Mouse (Mus musculus) stomach, embryonic 15.5 days (tissue): ENCODE data around the gene Map3k14. TPM values are rescaled to one million over a fixed set of nuclear protein-coding genes. Genes with fewer than 3 reads are reported as not detected.
A peak's percentile ranks its signal among the peaks of the same experiment; 100 is the strongest.

Source experiments
- ATAC-seq: fragments of 200-750 bp; cut with Nextera tagmentation; 2 replicates; pipeline ENCODE4 v1.8.0; 2017; ENCODE audit warnings: low read depth, moderate number of reproducible peaks, moderate TSS enrichment; ENCODE audit not compliant: insufficient read depth, low FRiP score
- H3K27ac ChIP-seq: fragments of 300-500 bp; sonication (generic); 2 replicates; pipeline ENCODE4 v1.5.1; 2015; ENCODE audit warnings: mild to moderate bottlenecking, inconsistent platforms
- H3K27me3 ChIP-seq: fragments of 300-500 bp; sonication (generic); replicated peaks from 2 replicates; pipeline ENCODE4 v1.6.1; 2015; ENCODE audit warnings: inconsistent platforms
- H3K36me3 ChIP-seq: fragments of 300-500 bp; sonication (generic); 2 replicates; pipeline ENCODE4 v1.6.1; 2015; ENCODE audit warnings: inconsistent platforms
- H3K4me1 ChIP-seq: fragments of 300-500 bp; sonication (generic); 2 replicates; pipeline ENCODE4 v1.6.1; 2015; ENCODE audit warnings: inconsistent platforms
- H3K4me2 ChIP-seq: fragments of 300-500 bp; sonication (generic); 2 replicates; pipeline ENCODE4 v1.6.1; 2015; ENCODE audit warnings: mild to moderate bottlenecking, inconsistent platforms
- H3K4me3 ChIP-seq: fragments of 300-500 bp; sonication (generic); replicated peaks from 2 replicates; pipeline ENCODE4 v1.5.1; 2015; ENCODE audit warnings: inconsistent platforms
- H3K9ac ChIP-seq: fragments of 300-500 bp; sonication (generic); 2 replicates; pipeline ENCODE4 v1.6.1; 2015; ENCODE audit warnings: inconsistent platforms
- H3K9me3 ChIP-seq: fragments of 300-500 bp; sonication (generic); 2 replicates; pipeline ENCODE4 v1.6.1; 2016; ENCODE audit warnings: inconsistent platforms
- WGBS: fragments of 180-500 bp; shearing (Covaris S2); methylation state at CpG from one replicate; pipeline ENCODE4 v1.1.7; 2015; 5-methylcytosine and 5-hydroxymethylcytosine counted together
- polyA plus RNA-seq: library from polyadenylated mRNA; unstranded; fragments of >200 nt; fragmentation: Nextera tagmentation; extraction: Ambion mirVana; gene quantifications from 2 replicates; pipeline ENCODE4 v1.2.1, GENCODE M21; 2015

Map3k14 gene
- polyA plus RNA-seq, 1 experiment from 2014 or later: 3.6 TPM

GRCm38 (mm10) chr11:103219259-103219658, 48.0 kb downstream of the Map3k14 start:
- no peak overlapping the region for H3K4me2 ChIP-seq
- WGBS: 81% methylated on average over 5 of the region's 5 CpGs
- no peak for ATAC-seq
- no peak overlapping the region for H3K27ac ChIP-seq
- H3K27me3 ChIP-seq: no peaks in the 10 kb centered on the region
- H3K4me3 ChIP-seq: no peak overlapping the region
- peaks cover 7% of the 10 kb centered on the region for H3K4me1 ChIP-seq
- peaks cover 12% of the 10 kb centered on the region for H3K36me3 ChIP-seq
- H3K9me3 ChIP-seq: no peaks in the 10 kb centered on the region
- no peak overlapping the region for H3K9ac ChIP-seq

- Histone ChIP-seq H3K36me3 (peaks cover 6% of the 10 kb centered on the region; the same call in 1 of the 2 replicates), H3K27ac (no peak overlapping the region; the same call in 1 of the 2 replicates), H3K9ac (no peak overlapping the region), H3K27me3 (no peaks in the 10 kb centered on the region), H3K9me3 (no peaks in the 10 kb centered on the region), H3K4me3 (peak overlapping the region; percentile 45), H3K4me1 (peaks cover 7% of the 10 kb centered on the region), H3K4me2 (peak overlapping the region; percentile 90)
- ATAC-seq: no peak
- 27% methylated on average over 6 of the region's 6 CpGs for WGBS
Observed at GRCm38 (mm10) chr11:103218517-103218901, 48.8 kb downstream of the Map3k14 start.

- under 1% methylated on average over 45 of the region's 45 CpGs for WGBS
- H3K9ac ChIP-seq: no peak within 1 kb of the TSS; the same call in 1 of the 2 replicates
- H3K36me3 ChIP-seq: peaks cover 5% of the 10 kb centered on the region; the same call in 1 of the 2 replicates
- peak within 1 kb of the TSS; percentile 45 for H3K4me3 ChIP-seq
- no peaks in the 10 kb centered on the region for H3K27me3 ChIP-seq
- ATAC-seq: peak; percentile 70
- H3K27ac ChIP-seq: peak within 1 kb of the TSS; percentile 60; the same call in 1 of the 2 replicates
- no peaks in the 10 kb centered on the region for H3K9me3 ChIP-seq
- peaks cover 7% of the 10 kb centered on the region for H3K4me1 ChIP-seq
- H3K4me2 ChIP-seq: peak within 1 kb of the TSS; percentile 90
Observed at GRCm38 (mm10) chr11:103217790-103218516, 49.3 kb downstream of the Map3k14 start, which contains the start of gene Spata32. Spata32 (minus strand) TSS chr11:103218432.

- peaks cover 7% of the 10 kb centered on the region for H3K4me1 ChIP-seq
- no peaks in the 10 kb centered on the region for H3K36me3 ChIP-seq
- H3K9me3 ChIP-seq: no peaks in the 10 kb centered on the region
- no peak overlapping the region for H3K27ac ChIP-seq
- no peak overlapping the region for H3K9ac ChIP-seq
- H3K4me2 ChIP-seq: no peak overlapping the region
- no peaks in the 10 kb centered on the region for H3K27me3 ChIP-seq
- no peak overlapping the region for H3K4me3 ChIP-seq
- 69% methylated on average over 1 of the region's 1 CpGs for WGBS
- no peak for ATAC-seq
Observed at GRCm38 (mm10) chr11:103215355-103215754, 51.9 kb downstream of the Map3k14 start.

GRCm38 (mm10) chr11:103213712-103214111, 53.6 kb downstream of the Map3k14 start:
- Histone ChIP-seq H3K36me3 (no peaks in the 10 kb centered on the region), H3K4me1 (peaks cover 7% of the 10 kb centered on the region), H3K27me3 (no peaks in the 10 kb centered on the region), H3K4me3 (no peak overlapping the region), H3K27ac (no peak overlapping the region), H3K4me2 (no peak overlapping the region), H3K9ac (no peak overlapping the region), H3K9me3 (no peaks in the 10 kb centered on the region)
- ATAC-seq: no peak
- 79% methylated on average over 5 of the region's 5 CpGs for WGBS

GRCm38 (mm10) chr11:103210291-103210690, 57.0 kb downstream of the Map3k14 start:
- H3K9ac ChIP-seq: no peak overlapping the region
- no peak for ATAC-seq
- no peak overlapping the region for H3K27ac ChIP-seq
- no peak overlapping the region for H3K4me3 ChIP-seq
- no peaks in the 10 kb centered on the region for H3K36me3 ChIP-seq
- no peaks in the 10 kb centered on the region for H3K9me3 ChIP-seq
- WGBS: 61% methylated on average over 8 of the region's 8 CpGs
- H3K4me2 ChIP-seq: no peak overlapping the region
- no peaks in the 10 kb centered on the region for H3K4me1 ChIP-seq
- H3K27me3 ChIP-seq: no peaks in the 10 kb centered on the region

- WGBS: 93% methylated on average over 3 of the region's 3 CpGs
- Histone ChIP-seq H3K36me3 (no peaks in the 10 kb centered on the region), H3K9me3 (no peaks in the 10 kb centered on the region), H3K27me3 (no peaks in the 10 kb centered on the region), H3K27ac (no peak within 1 kb of the TSS), H3K9ac (no peak within 1 kb of the TSS), H3K4me1 (no peaks in the 10 kb centered on the region), H3K4me3 (no peak within 1 kb of the TSS), H3K4me2 (no peak within 1 kb of the TSS)
- no peak for ATAC-seq
Observed at GRCm38 (mm10) chr11:103208458-103208857, 58.8 kb downstream of the Map3k14 start, which contains the start of gene 1700023F06Rik. 1700023F06Rik (minus strand) TSS chr11:103208558.

- H3K27me3 ChIP-seq: no peaks in the 10 kb centered on the region
- H3K36me3 ChIP-seq: no peaks in the 10 kb centered on the region
- H3K9ac ChIP-seq: no peak overlapping the region
- H3K4me2 ChIP-seq: no peak overlapping the region
- 89% methylated on average over 6 of the region's 6 CpGs for WGBS
- no peak overlapping the region for H3K4me3 ChIP-seq
- no peak overlapping the region for H3K27ac ChIP-seq
- no peak for ATAC-seq
- H3K4me1 ChIP-seq: peaks cover 7% of the 10 kb centered on the region
- H3K9me3 ChIP-seq: no peaks in the 10 kb centered on the region
Observed at GRCm38 (mm10) chr11:103206203-103206602, 61.1 kb downstream of the Map3k14 start.

- Histone ChIP-seq H3K36me3 (no peaks in the 10 kb centered on the region), H3K4me1 (peaks cover 19% of the 10 kb centered on the region), H3K4me2 (no peak overlapping the region), H3K9ac (no peak overlapping the region), H3K27me3 (peaks cover 21% of the 10 kb centered on the region), H3K9me3 (no peaks in the 10 kb centered on the region), H3K27ac (no peak overlapping the region), H3K4me3 (no peak overlapping the region)
- ATAC-seq: no peak
Observed at GRCm38 (mm10) chr11:103202376-103202775, 64.9 kb downstream of the Map3k14 start.

- no peak overlapping the region for H3K4me2 ChIP-seq
- no peak overlapping the region for H3K9ac ChIP-seq
Observed at GRCm38 (mm10) chr11:103201664-103202063, 65.6 kb downstream of the Map3k14 start.

GRCm38 (mm10) chr11:103198911-103199803, 68.1 kb downstream of the Map3k14 start:
- peak; percentile 44 for ATAC-seq
- Histone ChIP-seq H3K4me3 (peak overlapping the region; percentile 49), H3K4me2 (peak overlapping the region; percentile 95), H3K4me1 (peaks cover 19% of the 10 kb centered on the region), H3K36me3 (no peaks in the 10 kb centered on the region), H3K9me3 (no peaks in the 10 kb centered on the region), H3K27ac (no peak overlapping the region), H3K9ac (peak overlapping the region; percentile 8; the same call in 1 of the 2 replicates), H3K27me3 (peaks cover 49% of the 10 kb centered on the region)
- 5% methylated on average over 55 of the region's 59 CpGs for WGBS

More at GRCm38 (mm10) chr11:103201664-103202063, 65.6 kb downstream of the Map3k14 start:
- ATAC-seq: 0 out of 2 replicates have a peak, but pooled peaks have one; percentile 35
- no peak overlapping the region for H3K4me3 ChIP-seq
- no peaks in the 10 kb centered on the region for H3K9me3 ChIP-seq
- WGBS: 29% methylated on average over 6 of the region's 6 CpGs
- no peak overlapping the region for H3K27ac ChIP-seq
- peaks cover 27% of the 10 kb centered on the region for H3K27me3 ChIP-seq
- peaks cover 19% of the 10 kb centered on the region for H3K4me1 ChIP-seq
- H3K36me3 ChIP-seq: no peaks in the 10 kb centered on the region

- Histone ChIP-seq H3K9ac (no peak overlapping the region), H3K27ac (no peak overlapping the region), H3K36me3 (no peaks in the 10 kb centered on the region), H3K4me2 (peak overlapping the region; percentile 95), H3K4me3 (peak overlapping the region; percentile 49), H3K4me1 (peaks cover 19% of the 10 kb centered on the region), H3K27me3 (peaks cover 57% of the 10 kb centered on the region), H3K9me3 (no peaks in the 10 kb centered on the region)
- no peak for ATAC-seq
- 17% methylated on average over 16 of the region's 16 CpGs for WGBS
Observed at GRCm38 (mm10) chr11:103198339-103198738, 68.9 kb downstream of the Map3k14 start.
